In genomic region chr5:47472027-47472825, GRCm38 (mm10) we compare ENCODE assay signal across 16 mouse cellular contexts.
A peak's percentile ranks its signal among the peaks of the same experiment; 100 is the strongest.
DNase-seq lines count a peak whose midpoint lies in the region; ATAC-seq and TF ChIP-seq lines count a peak whose summit lies in the region.
"Had no signal": no experiment of that assay in that cellular context is flagged by ENCODE, and none has a peak within 500 bp of the region (broad histone marks: within the 10 kb centered on the region; RNA-seq: fewer than 3 reads in every experiment).

No protein-coding gene starts in this region.

- CTCF ChIA-PET in Patski (lab: Charles Lee) = no interaction called here

- no peak for TF ChIP-seq CTCF in hindbrain, postnatal 0 days (IDR thresholded peaks at IDR 0.05; ENCODE audit: low read depth)
- no peak for TF ChIP-seq CTCF in Patski (IDR thresholded peaks at IDR 0.05)

- no peak overlapping the region for H3K4me2 ChIP-seq in hindbrain, postnatal 0 days (ENCODE audit: low read depth, low read length)
- H3K4me2 ChIP-seq in hindbrain, embryonic 11.5 days (replicated peaks; ENCODE audit: low read depth, low read length) = no peak overlapping the region
- H3K4me2 ChIP-seq: liver, embryonic 13.5 days; neural tube, embryonic 15.5 days had no signal

- no peaks in the 10 kb centered on the region for H3K36me3 ChIP-seq in hindbrain, postnatal 0 days (ENCODE audit: insufficient read depth, low read length)
- no peaks in the 10 kb centered on the region for H3K36me3 ChIP-seq in hindbrain, embryonic 11.5 days (ENCODE audit: control insufficient read depth, insufficient read depth, low read length)
- H3K36me3 ChIP-seq: liver, embryonic 13.5 days; neural tube, embryonic 15.5 days had no signal

- 0 out of 2 replicates have a peak, but pooled peaks have one; percentile 18 for ATAC-seq in hindbrain, postnatal 0 days
- no peak for ATAC-seq in hindbrain, embryonic 11.5 days (ENCODE audit: low FRiP score)
- peak; percentile 91 for ATAC-seq in Patski
- peak; percentile 23; the same call in 1 of the 2 replicates for ATAC-seq in granulocyte monocyte progenitor cell, adult 5-6 weeks (replicated peaks; ENCODE audit: poor library complexity, severe bottlenecking)
- peak; percentile 27; the same call in 1 of the 2 replicates for ATAC-seq in megakaryocyte progenitor cell, adult 5-6 weeks (replicated peaks; ENCODE audit: poor library complexity)

- 54% methylated on average over 7 of the region's 7 CpGs for WGBS in hindbrain, postnatal 0 days
- 62% methylated on average over 7 of the region's 7 CpGs for WGBS in hindbrain, embryonic 11.5 days

- H3K4me3 ChIP-seq in hindbrain, postnatal 0 days (ENCODE audit: low read length) = no peak overlapping the region
- H3K4me3 ChIP-seq in hindbrain, embryonic 11.5 days (ENCODE audit: low read depth, low read length) = no peak overlapping the region
- H3K4me3 ChIP-seq: liver, embryonic 13.5 days; megakaryocyte, embryonic 14.5 days; neural tube, embryonic 15.5 days had no signal

- in situ Hi-C loops in Patski (cut with MboI; ENCODE audit: low pct_unique_long_range_greater_than_20kb) = loop anchor here (5.0 kb wide), 1 partner anchor 35 kb away; no protein-coding TSS in a partner anchor

- no peaks in the 10 kb centered on the region for H3K27me3 ChIP-seq in hindbrain, postnatal 0 days (ENCODE audit: insufficient read depth, low read length)
- H3K27me3 ChIP-seq in hindbrain, embryonic 11.5 days (ENCODE audit: control insufficient read depth, insufficient read depth, low read length) = no peaks in the 10 kb centered on the region
- H3K27me3 ChIP-seq in Patski = no peaks in the 10 kb centered on the region
- H3K27me3 ChIP-seq: CH12.LX; liver, embryonic 13.5 days; megakaryocyte, embryonic 14.5 days; neural tube, embryonic 15.5 days had no signal

- no peak overlapping the region for H3K9ac ChIP-seq in hindbrain, postnatal 0 days (replicated peaks; ENCODE audit: low read length)
- no peak overlapping the region for H3K9ac ChIP-seq in hindbrain, embryonic 11.5 days (ENCODE audit: low read depth, low read length)
- H3K9ac ChIP-seq: liver, embryonic 13.5 days; neural tube, embryonic 15.5 days had no signal

- POLR2A ChIA-PET in Patski (lab: Charles Lee) = no interaction called here

- H3K27ac ChIP-seq in hindbrain, postnatal 0 days = no peak overlapping the region
- no peak overlapping the region for H3K27ac ChIP-seq in hindbrain, embryonic 11.5 days (ENCODE audit: low read depth, low read length)
- H3K27ac ChIP-seq: liver, embryonic 13.5 days; neural tube, embryonic 15.5 days had no signal

- H3K9me3 ChIP-seq in hindbrain, postnatal 0 days (ENCODE audit: low read length) = no peaks in the 10 kb centered on the region
- H3K9me3 ChIP-seq in hindbrain, embryonic 11.5 days (ENCODE audit: control insufficient read depth, low read length) = no peaks in the 10 kb centered on the region
- H3K9me3 ChIP-seq: liver, embryonic 13.5 days; neural tube, embryonic 15.5 days had no signal

- H3K4me1 ChIP-seq in hindbrain, postnatal 0 days (ENCODE audit: insufficient read depth, low read length) = no peaks in the 10 kb centered on the region
- H3K4me1 ChIP-seq in hindbrain, embryonic 11.5 days (replicated peaks; ENCODE audit: control insufficient read depth, insufficient read depth, low read length) = no peaks in the 10 kb centered on the region
- H3K4me1 ChIP-seq: liver, embryonic 13.5 days; neural tube, embryonic 15.5 days had no signal

- no peak for DNase-seq in hindbrain, postnatal 0 days (ENCODE audit: low spot score)
- no peak for DNase-seq in hindbrain, embryonic 11.5 days (ENCODE audit: low spot score)
- DNase-seq in Patski (ENCODE audit: low read depth, low spot score) = peak; percentile 85
- no peak for DNase-seq in cerebellum, postnatal 36 days
- DNase-seq in adrenal gland, postnatal 25 days = no peak
- no peak for DNase-seq in right cerebral cortex, postnatal 10 days (ENCODE audit: low spot score in 2 of 2)
- DNase-seq: adrenal gland, adult 2 months; cerebellum, adult 9-10 months; heart, postnatal 14 days; kidney, postnatal 14 days; liver, embryonic 13.5 days had no signal
